Mouse (Mus musculus): ENCODE measurements around the gene Nme7. TPM values are rescaled to one million over a fixed set of nuclear protein-coding genes. Genes with fewer than 3 reads are reported as not detected.

Gene Nme7
- polyA plus RNA-seq, 1 experiment from 2014 or later: 21.4 TPM

- Histone ChIP-seq H3K27me3 (replicated peaks) (no peaks in the 10 kb centered on the region), H3K9me3 (no peaks in the 10 kb centered on the region), H3K27ac (replicated peaks) (no peak overlapping the region), H3K4me2 (no peak overlapping the region), H3K4me3 (no peak overlapping the region), H3K36me3 (no peaks in the 10 kb centered on the region), H3K9ac (no peak overlapping the region), H3K4me1 (peaks cover 6% of the 10 kb centered on the region; the same call in 1 of the 2 replicates)
- WGBS: 48% methylated on average over 9 of the region's 9 CpGs
- no peak for ATAC-seq (ENCODE audit: extremely low read depth, insufficient number of reproducible peaks, low FRiP score, low TSS enrichment)
These were observed 177.9 kb downstream of the Nme7 start for GRCm38 (mm10) chr1:164481645-164482354.

GRCm38 (mm10) chr1:164482833-164483232 is 178.9 kb downstream of the Nme7 start:
- Histone ChIP-seq H3K4me2 (no peak overlapping the region), H3K27me3 (replicated peaks) (no peaks in the 10 kb centered on the region)
- 79% methylated on average over 3 of the region's 3 CpGs for WGBS

GRCm38 (mm10) chr1:164483728-164484127 is 179.8 kb downstream of the Nme7 start:
- no peaks in the 10 kb centered on the region for H3K36me3 ChIP-seq
- no peak overlapping the region for H3K4me3 ChIP-seq
- H3K4me1 ChIP-seq: peaks cover 6% of the 10 kb centered on the region; the same call in 1 of the 2 replicates
- H3K27ac ChIP-seq (replicated peaks): no peak overlapping the region
- H3K27me3 ChIP-seq (replicated peaks): no peaks in the 10 kb centered on the region
- ATAC-seq (ENCODE audit: extremely low read depth, insufficient number of reproducible peaks, low FRiP score, low TSS enrichment): no peak
- H3K9ac ChIP-seq: no peak overlapping the region
- H3K4me2 ChIP-seq: no peak overlapping the region
- H3K9me3 ChIP-seq: no peaks in the 10 kb centered on the region

More at GRCm38 (mm10) chr1:164482833-164483232, 178.9 kb downstream of the Nme7 start:
- no peak overlapping the region for H3K27ac ChIP-seq (replicated peaks)
- H3K9me3 ChIP-seq: no peaks in the 10 kb centered on the region
- no peak for ATAC-seq (ENCODE audit: extremely low read depth, insufficient number of reproducible peaks, low FRiP score, low TSS enrichment)
- H3K4me1 ChIP-seq: peaks cover 6% of the 10 kb centered on the region; the same call in 1 of the 2 replicates
- H3K36me3 ChIP-seq: no peaks in the 10 kb centered on the region
- no peak overlapping the region for H3K4me3 ChIP-seq
- H3K9ac ChIP-seq: no peak overlapping the region

Other genes with a start within 250 kb of the Nme7 start
- gene Sell, start 242.1 kb upstream of the Nme7 start, polyA plus RNA-seq (2015; fragmentation: Nextera tagmentation; extraction: Ambion mirVana): 0.31 and 0.72 TPM in 2 replicates
- 0.08 and 0.23 TPM in 2 replicates for gene Selp, start 188.9 kb upstream of the Nme7 start, polyA plus RNA-seq (2015; fragmentation: Nextera tagmentation; extraction: Ambion mirVana)
- gene F5, start 152.3 kb upstream of the Nme7 start, polyA plus RNA-seq (2015; fragmentation: Nextera tagmentation; extraction: Ambion mirVana): 0.24 and 0.38 TPM in 2 replicates
- 6.6 and 8.7 TPM in 2 replicates for gene Slc19a2, start 55.1 kb upstream of the Nme7 start, polyA plus RNA-seq (2015; fragmentation: Nextera tagmentation; extraction: Ambion mirVana)
- 8.7 and 9.5 TPM in 2 replicates for gene Ccdc181, start 28.5 kb upstream of the Nme7 start, polyA plus RNA-seq (2015; fragmentation: Nextera tagmentation; extraction: Ambion mirVana)
- gene Blzf1, start 3.4 kb downstream of the Nme7 start, polyA plus RNA-seq (2015; fragmentation: Nextera tagmentation; extraction: Ambion mirVana): 22.4 and 27.0 TPM in 2 replicates
- 293 and 324 TPM in 2 replicates for gene Atp1b1, start 154.2 kb downstream of the Nme7 start, polyA plus RNA-seq (2015; fragmentation: Nextera tagmentation; extraction: Ambion mirVana)

Data from heart, embryonic 13.5 days (tissue).